Mouse (Mus musculus) adrenal gland, adult (tissue): ENCODE results near the gene Ptma.
"Not testable (repeated sequence)": the region's sequence is repeated elsewhere in the genome, so short reads cannot be mapped to it uniquely, and the experiment has no call there.

ENCODE experiments used
- DNase-seq, 2 experiments: peaks; one replicate each; pipeline ENCODE4 v3.0.0; 2022 to 2023; ENCODE audit warnings: low spot score in 1 of 2; ENCODE audit not compliant: inconsistent age in 2 of 2

Ptma gene

DNA sequence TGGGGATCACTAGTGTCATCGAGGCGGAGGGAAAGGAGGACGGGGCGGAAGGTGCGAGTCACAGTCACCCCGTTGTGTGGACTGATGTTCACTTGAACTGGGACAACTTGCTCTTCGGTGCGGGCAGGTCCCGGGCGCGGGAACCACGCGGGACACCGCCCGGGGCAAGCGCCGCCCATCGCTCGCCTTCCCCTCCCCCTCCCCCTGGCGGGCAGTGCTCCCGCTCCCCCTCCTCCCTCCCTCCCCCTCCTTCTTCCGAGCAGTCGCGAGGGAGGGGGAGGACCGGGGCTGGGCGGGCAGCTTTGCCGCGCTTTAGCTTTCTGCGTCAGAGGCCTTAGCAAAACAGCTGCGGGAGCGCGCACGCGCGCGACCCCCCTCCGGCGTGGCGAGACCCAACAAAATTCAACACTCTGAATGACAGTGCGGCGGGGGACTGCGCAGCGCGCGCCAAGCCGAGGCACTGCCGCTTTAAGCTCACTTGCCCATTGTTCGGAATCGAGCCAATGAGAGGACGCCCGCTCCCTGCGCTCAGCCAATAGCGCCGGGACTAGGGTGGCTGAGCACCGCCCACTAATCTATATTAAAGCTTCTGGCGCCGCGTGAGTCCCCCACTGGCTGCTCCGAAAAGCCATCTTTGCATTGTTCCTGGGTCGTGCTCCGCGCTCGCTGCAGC, at the start of gene Ptma:
TSS of gene Ptma (plus strand) at position 611 of the 673 bp plus-strand sequence.
- peak; percentile 99 to 100 for DNase-seq

GRCm38 (mm10) chr1:86477738-86478285, 48.7 kb upstream of the Ptma start:
- DNase-seq = no peak

GRCm38 (mm10) chr1:86479099-86479825, 47.3 kb upstream of the Ptma start:
- DNase-seq = peak in 1 of 2 experiments; percentile 63

DNA sequence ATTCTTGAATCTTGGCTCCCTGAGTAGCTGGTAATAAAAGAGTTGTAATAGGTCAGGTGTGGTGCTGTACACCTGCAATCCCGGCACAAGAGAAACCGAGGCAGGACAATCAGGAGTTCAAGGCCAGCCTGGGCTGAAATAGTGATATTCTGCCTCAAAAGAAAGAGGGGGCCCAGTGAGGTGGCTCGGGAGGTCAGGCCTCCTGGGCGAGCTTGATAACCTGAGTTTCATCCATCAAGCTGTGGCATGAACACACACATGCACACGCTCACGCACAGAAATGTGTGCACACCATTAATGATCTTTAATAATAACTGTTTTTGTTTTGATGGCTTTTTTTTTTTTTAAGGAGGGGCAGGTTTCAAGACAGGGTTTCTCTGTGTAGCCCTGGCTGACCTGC, 46.2 kb upstream of the Ptma start:
- no peak for DNase-seq

DNA sequence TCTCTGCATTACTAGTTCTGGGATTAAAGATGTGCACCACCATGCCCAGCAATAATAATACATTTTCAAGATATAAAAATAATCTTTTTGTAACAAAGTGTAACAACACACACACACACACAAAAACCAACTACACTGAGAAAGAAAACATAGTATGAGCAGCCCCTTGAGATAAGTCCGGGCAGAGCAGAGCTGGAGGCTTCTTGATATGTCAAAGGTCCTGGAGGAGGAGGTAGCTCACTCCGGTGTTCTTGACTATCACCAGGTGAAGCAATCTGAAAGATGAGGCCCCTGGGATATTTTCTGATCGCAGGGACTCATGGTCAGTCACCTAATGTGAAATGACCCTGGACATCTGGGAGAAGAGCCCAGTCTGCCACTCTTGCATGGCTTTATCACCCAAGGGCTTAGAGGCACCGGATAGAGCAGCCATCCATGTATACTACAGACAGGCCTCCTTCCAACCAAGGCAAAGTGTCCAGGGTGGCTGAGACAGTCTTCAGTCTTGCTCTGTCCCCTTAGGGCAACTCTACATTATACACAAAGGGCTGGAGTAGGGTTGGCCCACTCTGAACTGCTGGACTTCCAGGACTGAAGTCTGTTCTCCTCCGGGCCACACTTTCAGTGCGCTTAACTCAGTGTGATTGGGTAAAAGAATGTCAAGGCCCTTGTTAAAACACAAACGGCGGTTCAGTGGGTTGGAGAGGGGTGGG, 45.6 kb upstream of the Ptma start:
- peak in 1 of 2 experiments; percentile 58 for DNase-seq

DNA sequence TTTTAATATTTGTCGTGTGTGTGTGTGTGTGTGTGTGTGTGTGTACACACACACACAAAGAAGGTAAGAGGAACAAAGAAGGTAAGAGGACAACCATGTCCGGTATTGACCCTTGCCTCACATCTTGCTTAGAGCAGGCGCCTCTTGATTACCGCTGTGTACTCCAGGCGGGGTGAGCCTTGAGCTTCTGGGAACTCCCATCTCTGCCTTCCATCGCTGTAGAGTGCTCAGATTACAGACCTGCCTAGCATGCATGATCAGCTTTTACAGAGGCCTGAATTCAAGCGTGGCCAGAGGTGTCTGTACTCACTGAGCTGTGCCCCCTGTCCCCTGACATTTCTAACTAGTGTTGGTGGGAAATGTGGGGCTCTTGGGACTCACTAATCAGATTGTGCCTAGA, 45.1 kb upstream of the Ptma start:
- DNase-seq = no peak

GRCm38 (mm10) chr1:86482288-86482687, 44.2 kb upstream of the Ptma start:
- DNase-seq = no peak

GRCm38 (mm10) chr1:86482761-86483160, 43.8 kb upstream of the Ptma start:
- DNase-seq = no peak

- peak in 1 of 2 experiments; percentile 25 for DNase-seq
Measured at GRCm38 (mm10) chr1:86485346-86485745, 41.2 kb upstream of the Ptma start.

DNA sequence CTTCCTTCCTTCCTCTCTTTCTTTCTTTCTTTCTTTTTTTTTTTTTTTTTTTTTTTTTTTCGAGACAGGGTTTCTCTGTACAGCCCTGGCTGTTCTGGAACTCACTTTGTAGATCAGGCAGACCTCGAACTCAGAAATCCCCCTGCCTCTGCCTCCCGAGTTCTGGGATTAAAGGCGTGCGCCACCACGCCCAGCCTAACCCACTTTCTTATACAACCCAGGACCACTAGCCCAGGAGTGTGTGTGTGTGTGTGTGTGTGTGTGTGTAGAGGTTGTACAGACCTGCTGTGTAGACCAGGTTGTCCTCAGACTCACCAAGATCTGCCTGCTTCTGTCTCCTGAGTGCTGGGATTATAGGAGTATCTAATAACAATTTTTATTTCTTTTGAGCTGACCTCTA, 40.7 kb upstream of the Ptma start:
- not testable (repeated sequence) for DNase-seq

GRCm38 (mm10) chr1:86486703-86487294, 39.7 kb upstream of the Ptma start:
- no peak for DNase-seq

GRCm38 (mm10) chr1:86487295-86487907, 39.1 kb upstream of the Ptma start:
- peak; percentile 100 for DNase-seq

DNA sequence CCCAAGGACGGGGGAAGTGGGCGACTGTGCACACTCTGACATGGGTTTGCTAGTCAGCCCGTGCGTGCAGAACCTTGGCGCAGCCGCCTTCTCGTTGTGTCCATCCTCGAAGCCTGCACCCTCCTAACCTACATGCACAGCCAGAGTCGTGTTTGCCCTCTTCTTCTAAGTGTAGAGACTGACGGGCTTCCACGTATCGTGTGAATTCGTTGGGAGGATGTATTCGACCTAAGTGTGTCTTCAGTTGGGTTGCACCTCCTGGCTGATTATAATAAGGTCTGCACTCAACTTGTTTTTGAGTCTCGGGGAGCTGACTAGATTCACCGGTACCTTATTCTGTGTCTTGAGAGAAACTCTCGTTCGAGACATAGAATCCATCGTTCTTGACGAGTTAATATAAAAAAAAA, 38.6 kb upstream of the Ptma start:
- no peak for DNase-seq

GRCm38 (mm10) chr1:86488326-86488725, 38.2 kb upstream of the Ptma start:
- DNase-seq = peak in 1 of 2 experiments; percentile 76

DNA sequence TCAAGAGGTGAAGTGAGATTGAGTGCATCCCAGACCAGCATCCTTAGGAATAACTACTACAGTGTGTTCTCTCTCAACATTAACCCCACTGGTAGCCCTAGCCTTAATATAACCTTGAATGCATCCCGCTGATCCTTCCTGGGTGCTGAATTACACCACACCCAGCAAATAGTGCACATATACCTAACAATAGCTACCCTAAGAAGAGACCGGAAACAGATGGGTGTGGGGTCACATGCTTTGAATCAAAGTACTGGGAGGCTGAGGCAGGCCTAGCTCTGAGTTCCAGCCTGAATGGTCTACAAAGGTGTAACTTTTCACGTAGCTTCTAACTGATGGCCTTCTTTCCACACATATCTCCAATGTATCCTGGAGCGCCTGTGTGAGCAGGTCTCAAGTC, 37.8 kb upstream of the Ptma start:
- peak in 1 of 2 experiments; percentile 46 for DNase-seq

- DNase-seq = no peak
Measured at GRCm38 (mm10) chr1:86489901-86490300, 36.6 kb upstream of the Ptma start.

- DNase-seq = peak in 1 of 2 experiments; percentile 62
Measured at GRCm38 (mm10) chr1:86490697-86491096, 35.8 kb upstream of the Ptma start.

GRCm38 (mm10) chr1:86491533-86492094, 34.9 kb upstream of the Ptma start:
- no peak for DNase-seq

- peak in 1 of 2 experiments; percentile 77 for DNase-seq
Measured at GRCm38 (mm10) chr1:86492095-86493070, 34.1 kb upstream of the Ptma start.
